Mouse (Mus musculus) granulocyte monocyte progenitor cell, adult 5-6 weeks (primary cell): ENCODE results near the gene Lbh. TPM values are rescaled to one million over a fixed set of nuclear protein-coding genes. Genes with fewer than 3 reads are reported as not detected.

ENCODE experiments used
- ATAC-seq: replicated peaks from 2 replicates; pipeline ENCODE4 v1.8.0; 2016; ENCODE audit warnings: mild to moderate bottlenecking, moderate TSS enrichment, inconsistent platforms; ENCODE audit not compliant: poor library complexity, severe bottlenecking
- total RNA-seq, 2 experiments: library from RNA; stranded (forward) in 1 of 2; stranded (reverse) in 1 of 2; fragments of 200-712, 200-1000 nt in 1 of 2; fragments of >200 nt in 1 of 2; fragmentation: Nextera tagmentation in 1 of 2; gene quantifications; 2 replicates each; pipeline ENCODE4 v1.2.3; 2014 to 2017

The Lbh gene
- total RNA-seq (2014; fragmentation: Nextera tagmentation) (21.9 and 23.5 TPM in 2 replicates), total RNA-seq (2017) (20.9 and 21.8 TPM in 2 replicates)

GRCm38 (mm10) chr17:72918053-72918452, at the start of gene Lbh:
TSS of gene Lbh (plus strand) at chr17:72918305.
- ATAC-seq, result peak; percentile 73

- no peak for ATAC-seq
Observed at GRCm38 (mm10) chr17:72878979-72879378, 39.1 kb upstream of the Lbh start.

DNA sequence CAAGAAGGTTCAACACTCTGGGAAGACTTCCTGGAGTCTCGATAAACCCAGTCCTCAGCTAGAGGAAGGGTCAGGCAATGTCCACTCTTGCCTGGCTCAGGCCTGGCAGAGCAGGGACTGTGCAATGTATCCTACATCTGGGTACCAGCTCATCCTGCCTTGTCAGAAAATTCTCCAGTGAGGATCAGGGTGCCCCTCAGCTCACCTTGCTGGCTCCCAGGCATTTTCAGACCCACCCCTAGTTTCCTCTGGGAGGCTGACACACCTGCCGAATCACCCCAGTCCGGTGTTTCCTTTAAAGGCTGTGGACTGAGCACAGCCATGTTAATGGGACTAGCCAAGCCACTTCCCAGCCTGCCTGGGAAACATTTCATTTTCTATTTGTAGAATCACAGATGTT, 37.9 kb upstream of the Lbh start:
- ATAC-seq, result no peak

DNA sequence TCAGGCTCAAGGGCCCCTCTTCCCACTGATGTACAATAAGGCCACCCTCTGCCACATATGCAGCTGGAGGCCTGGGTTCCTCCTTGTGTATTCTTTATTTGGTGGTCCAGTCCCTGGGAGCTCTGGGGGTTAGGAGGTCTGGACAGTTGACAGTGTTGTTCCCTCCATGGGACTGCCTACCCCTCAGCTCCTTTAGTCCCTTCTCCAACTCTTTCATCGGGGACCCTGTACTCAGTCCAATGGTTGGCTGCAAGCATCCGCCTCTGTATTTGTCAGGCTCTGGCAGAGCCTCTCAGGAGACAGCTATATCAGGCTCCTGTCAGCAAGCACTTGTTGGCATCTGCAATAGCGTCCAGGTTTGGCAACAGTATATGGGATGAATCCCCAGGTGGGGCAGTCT, 37.1 kb upstream of the Lbh start:
- ATAC-seq, result no peak

DNA sequence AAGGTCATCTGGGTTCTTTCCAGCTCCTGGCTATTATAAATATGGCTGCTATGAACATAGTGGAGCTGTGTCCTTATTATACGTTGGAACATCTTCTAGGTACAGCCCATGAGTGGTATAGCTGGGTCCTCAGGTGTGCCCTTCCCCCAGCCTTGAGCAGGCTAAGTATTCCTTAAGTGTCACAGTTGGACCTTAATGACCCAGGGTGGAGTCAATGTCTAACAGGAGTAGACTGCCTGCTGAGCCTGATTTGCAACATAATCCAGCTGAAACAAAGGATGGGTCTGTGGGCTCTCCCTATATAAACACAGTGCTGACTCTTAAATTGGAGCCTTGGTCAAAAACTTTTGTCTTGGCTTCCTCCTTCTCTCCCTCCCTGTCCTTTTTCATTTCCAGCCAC, 36.3 kb upstream of the Lbh start:
- ATAC-seq, result no peak

DNA sequence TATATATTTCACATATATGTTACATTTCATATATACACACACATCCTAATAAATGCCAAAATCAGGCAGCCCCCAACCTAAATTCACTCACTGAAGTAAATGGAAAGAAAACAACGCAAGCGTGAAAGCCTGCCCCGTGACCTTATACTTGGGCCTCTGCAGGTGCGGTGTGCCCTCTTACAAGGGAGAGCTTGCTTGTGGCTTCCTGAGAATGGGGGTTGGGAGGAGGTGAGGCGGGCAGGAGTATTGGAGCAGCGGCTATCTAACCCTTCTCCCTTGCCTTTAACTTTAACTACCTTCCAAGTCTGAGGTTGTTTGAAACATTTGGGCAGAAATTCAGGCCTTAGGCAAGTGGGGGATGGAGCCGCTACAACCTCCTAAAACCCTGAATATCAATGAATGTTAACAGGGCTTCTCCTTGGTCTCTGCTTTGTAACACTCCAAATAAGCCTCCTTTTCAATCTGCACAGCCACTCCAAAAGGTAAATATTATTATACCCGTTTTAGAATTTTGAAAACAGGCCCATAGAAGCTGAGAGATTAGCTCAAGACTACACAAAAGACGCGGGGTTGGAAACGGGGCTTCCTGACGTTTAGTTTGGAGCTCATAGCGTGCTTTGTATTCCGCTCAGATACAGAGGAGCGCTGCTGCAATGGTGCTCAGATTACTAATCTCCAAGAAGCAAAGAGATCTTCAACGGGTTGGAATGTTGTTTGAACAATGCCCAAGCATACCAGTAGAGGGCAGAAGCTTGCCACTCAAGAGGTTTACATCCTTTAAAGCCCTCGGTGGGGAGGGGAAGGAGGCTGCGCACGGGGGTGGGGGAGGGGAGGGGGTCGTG, 28.3 kb upstream of the Lbh start:
- peak; percentile 81 for ATAC-seq

DNA sequence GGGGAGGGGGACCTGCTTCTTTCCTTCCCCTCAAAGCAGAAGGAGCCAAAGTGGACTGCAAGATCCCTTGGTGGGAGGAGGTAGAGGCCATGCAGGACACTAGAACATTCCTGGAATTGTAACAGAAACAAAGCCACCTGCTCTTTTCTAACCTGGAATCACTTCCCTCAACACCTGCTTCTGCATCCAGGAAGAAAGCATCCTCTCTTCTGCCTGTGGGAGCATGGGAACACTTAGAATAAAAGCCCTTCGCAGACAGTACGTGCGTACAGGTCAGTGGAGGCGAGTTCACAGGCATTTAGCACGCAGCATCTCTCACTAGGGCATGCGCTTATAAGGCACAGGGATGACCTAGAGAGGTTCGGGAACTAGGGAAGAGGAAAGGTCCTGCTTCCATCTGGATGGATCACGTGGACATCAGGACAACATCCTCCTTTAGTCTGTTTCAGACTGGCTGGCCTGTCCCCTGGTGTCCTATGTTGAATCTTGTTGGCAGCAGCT, 27.7 kb upstream of the Lbh start:
- ATAC-seq, result no peak

DNA sequence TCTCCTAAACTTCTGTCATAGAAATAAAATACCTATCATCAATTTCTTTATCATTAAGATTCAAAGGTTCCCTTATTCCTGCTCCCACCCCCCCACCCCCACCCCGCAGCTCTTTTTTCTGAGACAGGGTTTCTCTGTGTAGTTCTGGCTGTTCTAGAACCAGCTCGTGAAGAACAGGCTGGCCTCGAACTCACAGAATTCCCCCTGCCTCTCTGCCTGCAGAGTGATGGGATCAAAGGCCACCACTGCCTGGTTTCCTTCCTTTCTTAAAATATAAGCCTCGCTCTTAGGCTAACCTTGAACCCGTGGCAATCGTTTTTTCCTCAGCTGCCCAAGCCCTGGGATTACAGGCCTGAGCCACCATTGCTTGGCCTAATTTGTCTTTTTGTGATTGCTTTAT, 26.5 kb upstream of the Lbh start:
- ATAC-seq, result no peak

DNA sequence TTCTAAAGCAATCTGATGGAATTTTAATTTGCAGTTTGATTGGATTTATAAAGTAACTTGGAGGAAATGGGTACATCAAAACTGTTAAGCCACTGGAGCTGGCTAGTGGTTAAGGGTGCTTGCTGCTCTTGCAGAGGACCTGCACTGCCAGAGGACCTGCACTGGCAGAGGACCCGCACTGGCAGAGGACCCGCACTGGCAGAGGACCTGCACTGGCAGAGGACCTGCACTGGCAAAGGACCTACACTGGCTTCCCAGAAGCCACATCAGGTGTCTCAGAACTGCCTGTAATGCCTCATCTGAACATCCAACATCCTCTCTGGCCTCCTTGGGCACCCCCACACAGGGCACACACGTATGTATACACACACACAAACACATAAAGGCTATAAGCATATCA, 22.6 kb upstream of the Lbh start:
- no peak for ATAC-seq

DNA sequence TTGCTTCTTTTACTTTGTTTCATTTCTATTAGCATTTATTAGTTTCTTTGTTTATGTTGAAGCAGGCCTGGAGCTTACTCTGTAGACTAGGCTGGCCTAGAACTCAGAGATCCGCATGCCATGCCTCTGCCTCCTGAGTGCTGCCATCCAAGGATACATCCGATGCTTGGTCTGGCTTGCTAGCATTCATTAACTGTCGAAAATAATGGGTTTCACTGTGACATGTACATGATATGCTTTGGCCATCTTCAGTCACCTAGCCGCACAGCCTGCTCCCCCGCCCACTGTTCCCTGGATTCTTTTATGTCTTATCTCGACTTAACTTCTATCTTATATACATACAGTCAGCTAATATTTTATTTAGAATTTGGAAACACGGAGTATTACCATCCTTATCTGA, 21.0 kb upstream of the Lbh start:
- ATAC-seq, result no peak

DNA sequence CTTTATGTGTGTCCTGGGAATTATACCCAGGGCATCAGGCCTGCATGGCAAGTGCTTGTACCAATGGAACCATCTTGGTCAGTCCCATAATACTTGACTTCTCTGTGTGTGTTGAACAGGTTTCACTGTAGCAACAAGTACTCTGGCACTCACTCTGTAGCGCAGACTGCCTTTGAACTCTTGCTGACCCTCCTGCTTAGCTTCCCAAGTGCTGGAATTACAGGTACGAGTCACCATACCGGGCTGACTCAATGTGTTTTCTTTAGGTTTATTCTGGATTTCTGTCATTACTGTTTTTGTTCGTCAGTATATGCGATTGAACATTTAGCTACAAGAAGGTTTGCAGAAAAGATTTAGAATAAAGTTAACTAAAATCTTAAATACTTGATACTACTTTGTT, 20.1 kb upstream of the Lbh start:
- ATAC-seq, result no peak

- peak; percentile 14; the same call in 1 of the 2 replicates for ATAC-seq
Observed at GRCm38 (mm10) chr17:72898775-72899174, 19.3 kb upstream of the Lbh start.

DNA sequence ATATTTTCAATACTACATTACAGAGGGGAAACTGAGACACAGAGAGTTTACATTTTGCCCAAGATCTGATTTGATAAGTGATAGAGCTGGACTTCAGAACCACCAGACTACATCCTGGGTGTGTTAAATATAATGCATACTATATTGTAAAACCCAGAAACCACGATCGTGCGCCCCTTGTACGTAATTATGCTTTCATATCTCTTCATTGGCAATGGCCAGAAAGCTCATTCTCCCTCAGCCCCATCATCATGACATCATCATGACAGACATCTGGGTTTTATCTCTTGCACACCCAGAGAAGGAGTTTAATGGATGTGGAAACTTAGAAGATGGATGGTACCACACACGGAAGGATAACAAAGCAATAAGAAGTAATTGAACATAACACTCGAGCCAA, 17.1 kb upstream of the Lbh start:
- ATAC-seq, result no peak

DNA sequence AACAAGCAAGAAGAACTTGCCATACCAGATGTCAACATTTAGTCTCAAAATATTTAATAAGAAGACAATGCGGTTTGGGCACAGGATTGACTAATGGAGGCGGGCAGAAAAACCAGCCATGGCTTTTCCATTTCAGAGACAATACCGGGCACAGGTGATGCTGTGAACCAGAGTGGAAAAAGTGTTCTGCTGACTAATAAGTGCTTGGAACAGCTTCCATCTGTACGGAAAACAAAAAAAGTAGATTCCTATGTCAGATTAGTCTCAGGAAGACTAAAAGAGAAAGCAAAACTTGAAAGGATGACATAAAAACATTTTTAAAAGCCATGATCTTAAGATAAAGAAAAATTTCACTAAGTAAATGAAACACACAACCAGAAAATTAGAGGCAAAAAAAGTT, 16.4 kb upstream of the Lbh start:
- ATAC-seq, result no peak

- no peak for ATAC-seq
Observed at GRCm38 (mm10) chr17:72903321-72903720, 14.8 kb upstream of the Lbh start.

GRCm38 (mm10) chr17:72903921-72904421, 14.1 kb upstream of the Lbh start:
- peak; percentile 77 for ATAC-seq

GRCm38 (mm10) chr17:72904873-72905272, 13.2 kb upstream of the Lbh start:
- ATAC-seq, result no peak

GRCm38 (mm10) chr17:72906231-72906896, 11.7 kb upstream of the Lbh start:
- ATAC-seq, result no peak

DNA sequence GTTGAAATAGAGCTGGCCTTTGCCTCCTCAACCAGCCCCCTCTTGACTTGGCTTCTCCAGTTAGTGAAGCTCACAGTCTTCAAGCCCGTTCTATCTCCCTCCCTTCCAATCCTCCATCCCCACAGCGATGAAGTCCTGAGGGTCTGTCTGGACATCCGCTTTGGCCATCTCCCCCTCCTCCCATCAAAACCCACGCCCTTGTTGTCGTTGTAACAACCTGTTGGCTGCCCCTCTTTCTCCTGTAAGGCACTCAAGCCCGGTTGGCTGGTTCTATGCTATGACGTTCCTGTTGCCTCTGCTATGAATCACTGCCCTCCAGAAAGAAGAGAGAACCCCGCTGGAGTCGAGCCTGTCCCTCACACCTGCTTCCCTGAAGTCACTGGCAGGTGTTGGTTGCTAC, 10.9 kb upstream of the Lbh start:
- ATAC-seq, result no peak

- ATAC-seq, result no peak
Observed at GRCm38 (mm10) chr17:72907777-72908176, 10.3 kb upstream of the Lbh start.

GRCm38 (mm10) chr17:72908561-72908960, 9.5 kb upstream of the Lbh start:
- ATAC-seq, result no peak
